Mouse (Mus musculus) ES-CJ7 (cell line): Measurements from ENCODE around the gene Sox6.
A peak's percentile ranks its signal among the peaks of the same experiment; 100 is the strongest.

Experiments used
- DNase-seq: peaks from one replicate; pipeline ENCODE4 v3.0.0; 2011; ENCODE audit warnings: low read depth, low spot score

Sox6 gene

DNA sequence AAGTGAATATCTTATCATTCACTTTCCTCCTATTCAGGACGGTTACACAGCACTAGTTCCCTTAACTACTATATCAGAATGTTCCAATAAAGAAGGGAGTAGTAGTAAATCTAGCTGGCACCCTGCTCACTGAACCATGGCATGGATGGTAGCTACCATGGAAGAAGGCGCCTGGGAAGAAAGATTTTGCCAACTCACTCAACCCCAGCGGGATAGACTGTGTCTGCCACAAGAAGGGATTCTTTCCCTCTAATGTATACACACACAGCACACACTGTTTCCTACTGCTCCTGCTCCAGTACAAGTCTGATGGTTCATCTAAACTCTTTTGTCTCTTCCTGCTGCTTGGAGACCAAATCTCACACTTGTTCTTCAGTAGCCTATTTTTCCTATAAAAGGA lies 147.1 kb downstream of the Sox6 start:
- DNase-seq = no peak

DNA sequence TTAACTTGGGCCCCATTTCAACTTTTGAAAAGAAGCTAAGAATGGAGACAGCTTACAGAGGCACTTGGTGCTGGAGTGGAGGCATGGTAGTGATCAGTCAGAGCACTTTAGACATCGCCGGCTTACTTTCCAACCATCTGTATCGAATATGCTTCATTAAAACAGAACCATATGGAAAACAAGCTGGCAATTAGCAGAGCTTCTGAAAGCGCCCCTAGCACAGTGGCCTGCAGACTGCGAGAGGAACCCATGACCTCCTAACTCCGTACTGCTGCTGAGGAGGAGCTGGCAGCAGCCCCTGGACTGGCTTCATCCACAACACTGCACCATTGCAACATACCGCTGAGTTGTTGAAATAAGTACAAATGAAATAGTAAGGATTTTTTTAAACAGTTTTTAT lies 148.7 kb downstream of the Sox6 start:
- no peak for DNase-seq

DNA sequence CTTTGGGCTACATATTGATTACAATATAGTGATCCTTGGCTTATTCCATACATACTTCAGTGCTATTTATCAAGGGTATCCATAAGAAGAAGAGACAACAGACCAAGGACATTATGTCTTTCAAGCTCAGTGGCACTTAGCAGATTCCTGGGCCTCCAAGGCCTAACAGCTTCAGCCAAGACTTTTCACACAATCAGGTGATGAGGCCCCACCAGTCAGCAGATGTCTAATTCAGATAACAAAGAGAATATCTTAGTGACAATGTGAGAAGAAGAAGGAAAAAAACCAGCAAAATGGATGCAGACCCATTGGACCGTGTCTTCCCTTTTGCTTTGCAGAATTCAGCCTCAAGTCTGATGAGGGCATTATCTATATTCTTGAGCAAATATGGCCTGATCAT lies 150.0 kb downstream of the Sox6 start:
- DNase-seq = no peak

DNA sequence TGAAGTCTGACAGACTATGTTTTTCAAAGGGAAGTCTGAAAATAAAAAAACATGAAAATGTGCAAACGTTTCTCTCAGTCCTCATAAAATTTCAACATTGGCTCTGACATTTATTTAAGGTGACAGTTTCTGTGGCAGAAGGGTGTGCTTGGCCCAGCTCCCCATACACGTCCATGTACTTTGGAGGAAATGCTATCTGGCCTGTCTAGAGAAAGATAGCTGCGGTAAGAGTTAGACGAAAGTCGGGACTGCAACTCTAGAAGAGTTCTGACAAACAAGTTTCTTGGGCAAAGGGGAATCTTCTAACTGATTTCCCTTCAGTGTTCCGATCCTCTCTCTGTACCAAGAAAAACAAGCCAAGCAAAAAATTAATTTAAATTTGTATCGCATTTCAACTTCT lies 150.5 kb downstream of the Sox6 start:
- DNase-seq = no peak

DNA sequence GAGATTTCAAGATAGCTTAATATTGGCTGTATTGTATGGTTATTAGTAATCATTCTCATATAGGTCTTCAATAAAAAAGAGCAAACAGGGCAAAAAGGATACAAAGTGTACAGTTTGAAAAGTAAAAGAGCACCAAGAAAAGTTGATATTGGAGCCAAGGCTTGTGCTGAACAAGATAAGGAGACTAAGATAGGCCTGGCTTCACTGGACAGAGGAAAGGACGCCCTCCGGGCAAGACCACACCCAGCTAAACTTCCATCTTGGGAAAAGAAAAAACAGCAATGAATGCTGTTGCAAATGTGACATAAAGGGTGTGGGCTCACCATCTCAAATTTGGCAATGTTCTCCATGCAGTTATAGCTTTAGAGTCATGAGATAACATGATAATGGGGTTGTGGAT lies 165.7 kb downstream of the Sox6 start:
- DNase-seq = no peak

DNA sequence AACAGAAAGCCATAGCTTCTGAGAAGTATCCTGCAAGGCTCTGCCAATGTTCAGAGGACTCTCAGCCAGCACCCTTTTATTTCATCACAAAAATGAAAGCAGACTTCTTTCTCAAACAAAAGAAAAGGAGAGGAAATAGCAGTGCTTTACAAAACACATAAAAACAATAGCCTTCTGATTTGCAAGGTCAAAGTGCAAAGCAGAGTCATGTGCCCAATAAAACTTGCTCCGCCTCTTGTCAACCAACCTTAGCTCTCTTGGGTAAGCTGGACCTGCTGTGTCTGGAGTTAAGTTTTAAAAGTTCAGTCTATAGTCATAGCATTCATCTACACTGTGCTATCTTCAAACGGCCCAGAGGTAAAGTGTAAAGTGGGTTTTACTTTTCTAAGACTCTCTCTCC lies 170.1 kb downstream of the Sox6 start:
- DNase-seq = peak; percentile 31

DNA sequence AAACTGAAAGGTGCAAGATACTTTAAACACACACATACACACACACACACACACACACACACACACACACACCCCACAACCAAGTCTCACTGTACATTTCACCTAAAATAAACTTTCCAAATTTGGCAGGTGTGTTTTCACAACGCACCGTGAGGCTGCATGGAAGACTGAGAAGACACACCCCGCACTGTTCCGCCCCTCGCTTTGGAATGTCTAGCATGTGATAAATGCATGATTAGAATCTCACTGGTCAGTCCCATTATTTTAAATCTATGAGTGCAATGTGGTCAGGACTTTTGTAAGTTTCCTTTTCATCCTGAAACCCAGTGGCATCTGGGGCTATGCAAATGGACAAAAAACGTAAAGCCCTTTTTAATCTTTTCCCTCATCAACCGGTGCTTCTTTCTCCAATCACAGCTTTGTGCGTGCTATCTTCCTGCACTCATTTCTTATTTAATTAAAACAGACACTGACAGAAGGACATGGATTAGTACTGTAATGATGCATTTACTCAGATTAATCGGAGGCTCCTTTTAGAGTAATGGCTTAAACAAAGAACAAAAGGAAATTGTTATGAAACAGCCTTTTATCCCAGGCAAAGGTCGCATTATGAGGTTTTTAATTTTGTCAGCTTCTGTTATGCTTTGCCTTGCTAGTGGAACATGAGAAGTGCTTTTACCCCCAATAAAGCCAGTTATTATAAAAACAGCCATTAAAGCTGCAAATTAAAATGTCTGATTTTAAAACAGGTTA lies 170.9 kb downstream of the Sox6 start:
- peak; percentile 11 for DNase-seq

DNA sequence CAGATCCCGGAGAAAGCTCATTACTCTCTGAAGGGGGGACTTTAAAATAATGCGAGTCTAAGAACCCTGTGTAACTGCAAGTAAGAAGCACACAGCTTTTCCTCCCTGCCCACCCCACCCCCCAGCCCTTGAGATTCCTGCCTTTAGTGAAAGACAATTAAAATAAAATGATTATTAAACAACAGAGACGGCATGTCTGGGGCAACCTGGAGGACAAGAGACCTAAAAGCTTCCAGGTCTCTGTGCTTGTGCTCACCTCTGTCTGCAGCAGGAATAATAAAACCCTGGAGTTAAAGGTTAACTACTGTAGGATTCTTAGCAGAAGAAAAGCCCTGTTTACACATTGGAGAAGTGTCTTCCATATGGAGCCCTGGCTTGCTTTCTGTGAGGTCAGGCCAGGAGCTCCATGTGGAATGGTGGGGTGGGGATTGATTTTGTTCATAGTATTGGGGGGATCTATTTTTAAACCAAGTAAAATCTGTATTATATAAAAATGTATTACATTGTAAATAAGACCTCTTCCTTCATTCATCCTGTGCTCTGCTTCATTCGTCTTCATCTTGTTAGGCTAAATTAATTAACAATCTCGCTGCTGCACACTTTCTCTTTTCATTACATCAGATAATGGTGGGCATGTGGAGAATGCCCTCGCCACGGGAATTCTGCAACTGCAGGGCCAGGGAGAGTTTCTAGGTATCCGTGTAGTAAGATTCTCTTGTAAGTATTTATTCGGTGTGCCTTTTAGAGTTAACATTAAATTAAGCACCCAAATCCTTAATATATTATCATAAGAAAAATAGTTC lies 171.7 kb downstream of the Sox6 start:
- DNase-seq = no peak

DNA sequence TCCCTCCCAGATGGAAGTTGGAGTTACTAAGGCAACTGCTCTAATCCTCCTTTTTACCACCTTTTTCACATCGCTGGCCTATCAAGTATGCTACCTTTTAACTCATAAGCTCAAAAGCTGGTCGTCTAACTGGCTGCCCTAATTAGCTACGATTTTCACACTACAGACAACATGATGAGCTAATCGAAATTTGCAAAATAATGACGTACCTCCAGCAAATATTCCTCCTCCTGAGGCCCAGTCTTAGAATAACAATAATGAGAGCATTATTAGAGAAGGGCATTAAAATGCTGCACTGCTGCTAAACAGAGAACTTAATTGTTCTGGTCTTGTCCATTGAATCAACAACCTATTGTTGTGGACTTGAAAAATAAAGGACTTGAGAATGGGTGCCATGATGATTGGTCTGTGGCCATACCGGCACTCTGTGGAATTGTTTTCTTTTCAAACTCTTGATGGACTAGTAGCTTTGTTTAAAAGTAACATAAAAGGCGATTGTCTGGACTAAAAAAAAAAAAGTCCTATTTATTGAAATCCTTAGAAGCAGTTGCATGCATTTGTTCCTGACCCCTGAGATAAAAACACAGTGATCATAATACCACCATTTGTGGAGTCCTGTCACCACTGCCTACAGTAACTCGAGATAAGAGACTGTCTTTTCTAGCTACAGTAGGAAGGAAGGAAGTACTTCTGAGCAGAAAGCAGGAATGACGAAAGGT lies 172.5 kb downstream of the Sox6 start:
- DNase-seq = peak; percentile 43

DNA sequence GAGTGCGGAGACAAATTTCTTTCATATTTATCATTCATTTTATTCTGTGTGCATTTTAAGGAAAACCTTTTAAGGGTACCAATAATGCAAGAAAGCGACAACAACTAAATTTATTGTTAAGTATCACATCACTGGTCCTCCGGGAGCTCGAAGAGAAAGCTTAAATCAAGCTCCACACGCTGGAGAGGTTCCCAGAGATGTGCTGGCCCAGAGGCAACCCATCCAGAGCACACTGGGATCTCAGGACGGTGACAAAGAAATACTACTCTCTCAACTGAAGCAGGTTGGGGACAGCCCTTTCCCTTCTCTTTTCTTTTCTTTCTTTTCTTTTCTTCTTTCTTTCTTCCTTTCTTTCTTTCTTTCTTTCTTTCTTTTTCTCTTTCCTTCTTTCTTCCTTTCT lies 173.4 kb downstream of the Sox6 start:
- DNase-seq = no peak

DNA sequence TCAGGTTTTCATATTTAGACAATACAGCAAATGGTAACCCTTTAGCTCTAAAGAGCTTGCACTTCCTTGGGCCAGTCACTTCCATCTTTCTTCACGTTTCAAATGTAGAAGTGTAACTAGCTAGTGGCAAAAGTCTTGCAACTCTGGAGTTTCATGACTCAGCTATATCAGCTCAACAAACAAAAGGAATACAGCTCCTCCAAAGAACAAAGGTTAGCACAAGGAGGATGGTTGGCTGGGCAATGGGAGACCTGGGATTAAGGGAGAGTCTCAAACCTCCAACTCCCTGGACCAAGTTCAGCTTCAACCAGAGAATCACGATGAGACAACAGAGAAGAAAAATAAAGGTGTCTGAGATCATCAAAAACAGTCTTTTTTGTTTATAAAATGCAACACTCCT lies 174.2 kb downstream of the Sox6 start:
- DNase-seq = no peak

DNA sequence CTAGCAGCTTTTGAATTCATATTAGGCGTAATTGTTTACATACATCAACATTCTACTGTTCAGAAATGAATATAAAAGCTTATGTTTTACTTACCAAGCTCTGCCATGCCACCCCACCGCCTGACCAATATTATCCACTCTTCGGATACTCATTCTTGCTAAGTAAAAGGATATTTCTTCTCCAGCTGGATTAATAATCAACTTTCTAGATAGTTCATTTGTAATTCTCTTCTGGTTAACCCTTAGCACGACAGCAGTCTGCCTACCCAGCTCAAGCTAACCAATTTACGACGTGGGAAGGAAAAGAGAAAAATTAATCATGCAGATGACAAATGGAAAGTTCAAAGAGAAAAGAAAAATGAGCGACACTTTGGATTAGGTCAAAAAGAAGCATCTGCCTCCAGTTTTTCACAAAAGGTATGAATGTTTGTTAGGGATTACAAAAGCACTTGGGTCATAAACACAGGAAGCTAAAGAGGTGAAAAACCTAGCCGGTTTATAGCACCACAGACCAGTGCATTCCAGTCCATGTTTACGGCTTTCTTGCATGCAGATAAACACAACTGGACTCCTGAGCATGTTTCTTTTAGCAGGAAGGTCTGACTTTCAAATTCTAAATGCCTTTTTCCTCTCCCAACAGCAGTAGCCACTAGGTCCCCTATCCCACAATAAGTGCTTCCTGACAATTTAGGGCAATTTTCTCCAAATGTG lies 178.8 kb downstream of the Sox6 start:
- no peak for DNase-seq

DNA sequence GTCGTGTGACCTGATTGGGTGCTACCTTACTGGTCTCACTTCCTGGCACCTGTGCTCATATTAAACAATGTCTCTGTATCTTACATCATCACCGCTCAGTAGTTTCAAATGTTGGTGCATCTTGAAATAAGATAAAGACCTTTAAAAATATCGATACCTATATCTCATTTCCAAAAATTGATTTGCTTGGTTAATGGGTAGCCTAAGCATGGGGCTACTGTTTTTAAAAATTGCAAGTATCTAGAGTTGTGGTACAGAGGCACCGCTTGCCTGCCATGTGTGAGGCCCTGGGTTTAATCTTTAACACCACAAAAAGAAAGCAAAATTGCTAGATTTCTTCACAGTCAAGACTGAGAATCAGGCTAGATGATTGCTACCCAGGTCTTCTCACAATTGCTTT lies 187.5 kb downstream of the Sox6 start:
- DNase-seq = no peak

DNA sequence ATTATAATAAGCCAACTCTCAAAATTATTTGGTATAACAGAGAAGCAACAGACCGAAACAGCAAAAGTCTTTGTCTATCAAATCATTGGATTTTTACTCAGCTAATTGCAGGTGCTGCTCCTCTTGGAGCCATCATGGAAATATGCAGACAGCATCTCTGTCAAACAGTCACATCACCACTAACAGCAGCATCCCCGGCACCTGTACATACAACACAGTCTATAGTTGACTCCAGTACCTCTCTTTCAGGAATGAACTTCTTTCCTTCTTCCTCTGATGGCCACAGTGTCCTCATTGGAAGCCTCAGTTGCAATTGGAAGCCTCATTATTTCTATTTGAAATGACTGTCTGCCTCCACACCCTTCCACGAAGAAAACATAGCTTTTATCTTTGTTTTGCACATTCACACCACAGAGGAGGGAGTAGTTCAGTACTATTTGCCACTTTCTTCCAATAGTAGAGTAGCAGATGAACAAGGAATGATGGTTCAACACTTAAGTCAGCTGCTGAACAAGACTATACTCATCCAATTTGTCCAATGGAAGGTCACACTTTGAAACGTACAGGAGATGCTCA lies 192.7 kb downstream of the Sox6 start:
- no peak for DNase-seq

DNA sequence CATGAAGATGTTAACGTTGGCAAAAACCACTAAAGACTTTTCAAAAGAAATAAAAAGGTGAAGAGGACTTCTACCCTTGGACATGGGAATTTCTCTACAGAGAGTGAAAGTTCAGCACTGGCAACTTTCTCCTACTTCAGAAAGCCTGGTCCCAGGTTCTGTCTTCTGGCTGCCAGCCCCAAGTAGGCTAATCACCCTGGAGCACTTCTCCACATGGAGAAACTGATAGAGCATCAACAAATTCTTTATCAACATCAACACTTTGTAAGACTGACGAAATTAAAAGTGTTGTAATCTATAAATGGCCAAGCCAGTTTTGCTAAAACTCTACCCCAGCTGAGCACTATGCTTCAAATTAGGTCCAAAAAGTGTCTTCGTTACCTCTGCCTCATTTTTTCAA lies 193.7 kb downstream of the Sox6 start:
- DNase-seq = no peak

DNA sequence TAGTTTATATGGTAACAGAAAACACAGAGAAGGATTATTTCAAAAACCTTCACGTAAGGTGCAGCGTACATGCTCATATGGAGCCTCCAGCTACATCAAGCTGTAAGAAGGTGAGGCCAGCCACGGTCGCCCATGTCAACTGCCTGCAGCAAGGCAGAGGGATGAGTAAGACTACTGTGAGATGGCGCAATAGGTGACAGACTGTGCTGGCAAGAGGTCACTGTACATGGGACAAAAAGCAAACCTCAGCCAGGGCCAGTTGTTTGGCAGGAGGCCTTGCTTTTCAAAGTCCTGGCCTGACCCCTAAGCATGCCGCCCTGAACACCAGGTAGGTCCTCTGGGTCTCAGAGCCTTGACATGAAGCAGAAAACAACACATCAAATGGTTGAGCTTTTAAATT lies 194.2 kb downstream of the Sox6 start:
- no peak for DNase-seq

DNA sequence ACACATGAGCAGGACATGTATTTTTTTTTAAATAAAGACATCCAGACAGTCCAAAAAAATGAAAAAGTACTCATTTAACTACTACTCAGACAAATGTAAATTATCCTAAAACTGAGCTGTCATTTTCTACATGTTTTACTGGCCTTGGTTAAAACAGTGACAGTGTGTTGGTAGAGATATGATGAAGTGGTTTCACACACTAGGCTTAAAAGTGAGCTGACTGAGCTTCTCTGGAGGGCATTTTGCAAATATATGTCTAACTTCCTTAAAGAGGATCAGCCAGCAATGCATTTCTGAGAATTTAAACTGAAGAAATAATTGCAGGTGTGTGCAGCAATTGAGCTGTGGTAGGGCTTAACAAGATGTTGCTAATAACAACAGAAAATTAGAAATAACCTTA lies 196.3 kb downstream of the Sox6 start:
- no peak for DNase-seq

DNA sequence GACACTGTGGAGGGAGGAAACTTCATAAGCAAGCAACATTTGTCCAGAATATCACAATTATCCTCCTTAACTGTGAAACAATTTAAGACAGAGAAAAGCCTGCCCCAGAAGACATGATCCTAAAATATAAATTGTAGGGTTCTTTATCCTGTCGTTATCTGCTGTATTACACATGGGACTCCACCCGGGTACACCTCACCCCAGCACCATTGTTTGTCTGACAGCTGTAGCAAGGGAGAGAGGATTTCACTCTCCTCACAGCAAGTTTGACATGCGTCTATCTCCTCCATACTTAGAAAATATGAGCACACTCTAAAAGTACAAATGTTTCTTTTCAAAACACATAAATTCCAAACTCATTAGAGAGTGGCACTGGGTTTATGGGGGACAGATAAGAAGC lies 198.0 kb downstream of the Sox6 start:
- no peak for DNase-seq

DNA sequence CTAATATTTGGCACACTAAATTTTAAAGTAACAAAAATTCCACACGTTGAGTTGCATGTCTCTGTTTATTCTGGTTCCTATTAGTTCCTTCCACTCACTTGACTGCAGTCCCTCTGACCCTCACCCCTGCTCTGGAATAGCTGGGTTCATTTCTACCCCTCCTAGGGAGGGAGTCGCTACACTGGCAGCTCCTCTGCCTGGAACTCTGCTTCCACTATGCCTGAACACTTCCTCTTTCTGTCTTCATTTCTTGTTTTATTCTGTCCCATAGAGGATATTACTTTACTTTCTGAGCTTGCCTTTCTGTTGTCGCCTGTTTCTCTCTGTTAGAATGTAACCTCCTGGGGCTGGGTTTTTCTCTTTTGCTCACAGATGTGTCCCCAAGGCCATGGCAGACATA lies 203.6 kb downstream of the Sox6 start:
- DNase-seq = no peak

DNA sequence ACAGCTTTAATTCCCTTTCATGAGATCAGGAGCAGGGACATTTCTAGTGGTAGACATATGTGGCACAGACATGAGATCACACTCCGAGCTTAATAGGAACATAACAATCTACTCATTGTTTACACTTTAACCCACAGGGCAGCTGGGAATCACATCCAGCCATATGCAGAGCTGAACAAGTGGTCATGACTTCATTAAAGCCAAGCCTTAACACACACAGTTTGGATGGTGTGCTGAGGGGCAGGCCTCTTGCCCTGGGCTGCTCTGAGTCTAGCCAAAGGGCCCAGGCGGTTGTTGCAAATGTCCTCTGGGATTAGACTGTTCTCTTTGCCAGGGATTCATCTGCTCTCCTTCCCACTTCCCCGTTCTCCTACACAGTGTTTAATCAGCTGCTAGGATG lies 204.9 kb downstream of the Sox6 start:
- DNase-seq = no peak
